Mouse (Mus musculus) myocyte (in vitro differentiated cells): ENCODE measurements around the gene Tcf7l1. TPM values are rescaled to one million over a fixed set of nuclear protein-coding genes. Genes with fewer than 3 reads are reported as not detected.

Experiments used
- H3K27me3 ChIP-seq: one replicate; pipeline ENCODE4 v1.6.1; 2011; ENCODE audit not compliant: control insufficient read depth, insufficient read depth, insufficient read length
- H3K36me3 ChIP-seq: one replicate; pipeline ENCODE4 v1.6.1; 2011; ENCODE audit not compliant: control insufficient read depth, insufficient read depth
- H3K4me2 ChIP-seq: one replicate; pipeline ENCODE4 v1.6.1; 2011; ENCODE audit warnings: low read depth, control low read depth
- H3K4me3 ChIP-seq: one replicate; pipeline ENCODE4 v1.5.1; 2011; ENCODE audit warnings: mild to moderate bottlenecking, control low read depth, moderate library complexity
- H3K79me2 ChIP-seq: one replicate; pipeline ENCODE4 v1.6.1; 2011; ENCODE audit not compliant: control insufficient read depth, insufficient read depth
- H3ac ChIP-seq: one replicate; pipeline ENCODE4 v1.6.1; 2011; ENCODE audit not compliant: control insufficient read depth, insufficient read length
- CEBPB ChIP-seq: IDR thresholded peaks from 2 replicates; pipeline ENCODE4 v1.6.1; 2011; ENCODE audit warnings: mild to moderate bottlenecking, moderate library complexity; ENCODE audit not compliant: poor library complexity, insufficient read depth, severe bottlenecking
- E2F4 ChIP-seq: IDR thresholded peaks from one replicate; pipeline ENCODE4 v1.6.1; 2011; ENCODE audit warnings: mild to moderate bottlenecking, control low read depth, moderate library complexity; ENCODE audit not compliant: insufficient read depth
- MAX ChIP-seq: IDR thresholded peaks from one replicate; pipeline ENCODE4 v1.6.1; 2011; ENCODE audit warnings: low read depth, mild to moderate bottlenecking, control low read depth
- MYOD1 ChIP-seq, 3 experiments: IDR thresholded peaks; one replicate each; pipeline ENCODE4 v1.6.1; 2011; ENCODE audit warnings: control low read depth in 2 of 3, low read depth in 2 of 3, mild to moderate bottlenecking in 2 of 3, moderate library complexity in 1 of 3; ENCODE audit not compliant: insufficient read length in 2 of 3, control insufficient read depth in 1 of 3
- MYOG ChIP-seq, 3 experiments: IDR thresholded peaks; one replicate each; pipeline ENCODE4 v1.6.1; 2011; ENCODE audit warnings: control low read depth in 2 of 3, low read depth in 2 of 3, mild to moderate bottlenecking in 2 of 3; ENCODE audit not compliant: insufficient read length in 2 of 3, control insufficient read depth in 1 of 3, insufficient read depth in 1 of 3
- POLR2A ChIP-seq: IDR thresholded peaks from one replicate; pipeline ENCODE4 v1.6.1; 2011; ENCODE audit warnings: low read depth, mild to moderate bottlenecking, control low read depth, moderate library complexity; ENCODE audit not compliant: insufficient read length
- POLR2AphosphoS2 ChIP-seq: IDR thresholded peaks from one replicate; pipeline ENCODE4 v1.6.1; 2011; ENCODE audit warnings: low read depth, control low read depth; ENCODE audit not compliant: insufficient read length
- REST ChIP-seq: IDR thresholded peaks from one replicate; pipeline ENCODE4 v1.6.1; 2011; ENCODE audit warnings: mild to moderate bottlenecking, control low read depth, moderate library complexity; ENCODE audit not compliant: insufficient read depth, insufficient read length
- SRF ChIP-seq: IDR thresholded peaks from one replicate; pipeline ENCODE4 v1.6.1; 2011; ENCODE audit warnings: low read depth; ENCODE audit not compliant: control insufficient read depth, insufficient read length
- TCF12 ChIP-seq: IDR thresholded peaks from one replicate; pipeline ENCODE4 v1.6.1; 2011; ENCODE audit warnings: mild to moderate bottlenecking, control low read depth; ENCODE audit not compliant: poor library complexity, insufficient read depth, severe bottlenecking
- TCF3 ChIP-seq: IDR thresholded peaks from one replicate; pipeline ENCODE4 v1.6.1; 2011; ENCODE audit warnings: low read depth, control low read depth; ENCODE audit not compliant: insufficient read length
- USF1 ChIP-seq: IDR thresholded peaks from one replicate; pipeline ENCODE4 v1.6.1; 2011; ENCODE audit warnings: low read depth, mild to moderate bottlenecking, control low read depth, moderate library complexity
- polyA plus RNA-seq: library from polyadenylated mRNA; unstranded; fragments of >200 nt; fragmentation: generic; extraction: Trizol; gene quantifications from one replicate; pipeline ENCODE4 v1.2.1, GENCODE M21; 2012; ENCODE audit warnings: missing spikeins

The Tcf7l1 gene
- polyA plus RNA-seq, 1 experiment = 13.3 TPM

GRCm38 (mm10) chr6:72825762-72826161 is 36.7 kb upstream of the Tcf7l1 start:
- no peaks in the 10 kb centered on the region for H3K79me2 ChIP-seq
- H3K4me2 ChIP-seq = no peak overlapping the region
- no peak overlapping the region for H3ac ChIP-seq
- no peaks in the 10 kb centered on the region for H3K36me3 ChIP-seq
- no peaks in the 10 kb centered on the region for H3K27me3 ChIP-seq
- TF ChIP-seq POLR2AphosphoS2 = no peak
- TF ChIP-seq MAX = no peak
- no peak for TF ChIP-seq MYOD1 (IDR thresholded peaks at IDR 0.05; ENCODE audit: control insufficient read depth in 1 of 3, insufficient read length in 2 of 3, low read depth in 2 of 3)
- TF ChIP-seq E2F4 = no peak
- no peak for TF ChIP-seq TCF3
- TF ChIP-seq TCF12 = no peak
- no peak for TF ChIP-seq MYOG (IDR thresholded peaks at IDR 0.05; ENCODE audit: control insufficient read depth in 1 of 3, insufficient read depth in 1 of 3, insufficient read length in 2 of 3, low read depth in 2 of 3)
- TF ChIP-seq POLR2A = no peak
- no peak for TF ChIP-seq USF1
- no peak for TF ChIP-seq SRF
- TF ChIP-seq REST = no peak
- TF ChIP-seq CEBPB = no peak
- H3K4me3 ChIP-seq = no peak overlapping the region

- Histone ChIP-seq H3K27me3 (no peaks in the 10 kb centered on the region), H3ac (no peak overlapping the region), H3K4me2 (no peak overlapping the region), H3K4me3 (no peak overlapping the region), H3K79me2 (no peaks in the 10 kb centered on the region), H3K36me3 (no peaks in the 10 kb centered on the region)
- TF ChIP-seq E2F4 (no peak), MYOD1 (IDR thresholded peaks at IDR 0.05; ENCODE audit: control insufficient read depth in 1 of 3, insufficient read length in 2 of 3, low read depth in 2 of 3) (no peak), TCF3 (no peak), USF1 (no peak), POLR2AphosphoS2 (no peak), POLR2A (no peak), MYOG (IDR thresholded peaks at IDR 0.05; ENCODE audit: control insufficient read depth in 1 of 3, insufficient read depth in 1 of 3, insufficient read length in 2 of 3, low read depth in 2 of 3) (no peak), CEBPB (no peak), TCF12 (no peak), SRF (no peak), MAX (no peak)
Observed at GRCm38 (mm10) chr6:72824971-72825737, 36.1 kb upstream of the Tcf7l1 start.

- Histone ChIP-seq H3K36me3 (no peaks in the 10 kb centered on the region), H3K4me2 (peak overlapping the region; percentile 5), H3ac (no peak overlapping the region), H3K79me2 (no peaks in the 10 kb centered on the region), H3K4me3 (no peak overlapping the region), H3K27me3 (no peaks in the 10 kb centered on the region)
- no peak for TF ChIP-seq MYOD1 (IDR thresholded peaks at IDR 0.05; ENCODE audit: control insufficient read depth in 1 of 3, insufficient read length in 2 of 3, low read depth in 2 of 3)
- TF ChIP-seq POLR2A = no peak
- no peak for TF ChIP-seq SRF
- no peak for TF ChIP-seq CEBPB
- no peak for TF ChIP-seq MYOG (IDR thresholded peaks at IDR 0.05; ENCODE audit: control insufficient read depth in 1 of 3, insufficient read depth in 1 of 3, insufficient read length in 2 of 3, low read depth in 2 of 3)
- TF ChIP-seq TCF3 = no peak
- TF ChIP-seq MAX = no peak
- TF ChIP-seq E2F4 = no peak
- TF ChIP-seq REST = no peak
- TF ChIP-seq TCF12 = no peak
- TF ChIP-seq POLR2AphosphoS2 = no peak
- TF ChIP-seq USF1 = no peak
Observed at GRCm38 (mm10) chr6:72813456-72813855, 24.4 kb upstream of the Tcf7l1 start.

- Histone ChIP-seq H3K4me2 (peak overlapping the region; percentile 32), H3ac (no peak overlapping the region), H3K27me3 (no peaks in the 10 kb centered on the region), H3K36me3 (no peaks in the 10 kb centered on the region), H3K79me2 (no peaks in the 10 kb centered on the region), H3K4me3 (no peak overlapping the region)
- peak; percentile 31 to 97 (median 97) for TF ChIP-seq MYOG (IDR thresholded peaks at IDR 0.05; ENCODE audit: control insufficient read depth in 1 of 3, insufficient read depth in 1 of 3, insufficient read length in 2 of 3, low read depth in 2 of 3)
- TF ChIP-seq SRF = no peak
- peak; percentile 16 for TF ChIP-seq TCF3
- TF ChIP-seq USF1 = no peak
- TF ChIP-seq REST = no peak
- TF ChIP-seq TCF12 = peak; percentile 47
- no peak for TF ChIP-seq POLR2AphosphoS2
- no peak for TF ChIP-seq CEBPB
- no peak for TF ChIP-seq POLR2A
- TF ChIP-seq E2F4 = no peak
- TF ChIP-seq MYOD1 (IDR thresholded peaks at IDR 0.05; ENCODE audit: control insufficient read depth in 1 of 3, insufficient read length in 2 of 3, low read depth in 2 of 3) = peak in 2 of 3 experiments; percentile 86 to 94
- TF ChIP-seq MAX = no peak
Observed at GRCm38 (mm10) chr6:72810248-72810647, 21.2 kb upstream of the Tcf7l1 start.
